Mouse (Mus musculus) left cerebral cortex, adult 9 months (tissue): Measurements from ENCODE around the gene Cavin3.

ENCODE experiments used
- DNase-seq, 2 experiments: peaks; one replicate each; pipeline ENCODE4 v3.0.0; 2022; ENCODE audit warnings: low spot score in 2 of 2

Gene Cavin3

DNA sequence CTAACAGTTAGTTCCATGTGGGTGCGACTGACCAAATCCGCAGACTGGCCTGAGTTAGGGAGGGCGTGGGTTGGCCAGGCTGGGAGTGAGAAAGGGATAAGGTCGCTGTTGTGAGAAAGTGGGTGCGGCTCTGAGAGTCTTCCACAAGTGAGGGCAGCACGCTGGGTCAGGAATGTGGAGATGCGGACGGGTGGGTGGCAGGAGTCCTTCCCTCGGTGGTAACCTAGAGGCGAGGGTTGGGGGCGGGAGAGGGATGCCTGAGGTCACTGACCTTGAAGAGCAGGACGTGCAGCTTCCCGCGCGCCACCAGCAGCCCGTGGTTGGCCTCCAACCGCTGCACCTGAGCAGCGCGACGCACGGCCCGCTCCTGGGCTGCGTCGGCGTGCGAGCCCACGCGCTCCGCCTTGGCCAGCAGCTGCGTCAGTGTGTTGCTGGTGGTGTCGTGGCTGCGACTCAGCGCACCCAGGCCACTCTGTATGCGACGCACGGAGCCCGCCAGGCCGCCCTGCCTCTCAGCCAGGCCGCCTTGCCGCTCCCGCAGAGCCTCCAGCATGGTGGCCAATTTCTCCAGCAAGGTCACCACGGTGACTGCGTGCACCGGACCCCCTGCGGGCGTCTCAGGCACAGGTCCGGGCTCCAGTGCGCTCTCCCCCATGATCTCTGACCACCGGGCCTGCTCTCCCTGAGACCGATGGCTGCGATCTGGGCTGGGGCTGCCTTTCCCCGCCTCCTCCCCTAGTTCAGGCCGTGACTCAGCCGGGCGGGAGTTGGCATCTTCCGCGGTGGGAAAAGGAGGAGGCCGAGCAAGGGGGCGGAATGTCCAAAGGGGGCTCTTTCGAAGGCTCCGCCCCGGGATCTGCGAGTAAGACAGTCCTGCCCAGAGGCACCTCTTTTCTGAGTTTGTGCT, at the start of gene Cavin3:
Gene Cavin3 (minus strand): TSS at position 796 of the 907 bp plus-strand sequence.
- peak in 1 of 2 experiments; percentile 74 for DNase-seq

DNA sequence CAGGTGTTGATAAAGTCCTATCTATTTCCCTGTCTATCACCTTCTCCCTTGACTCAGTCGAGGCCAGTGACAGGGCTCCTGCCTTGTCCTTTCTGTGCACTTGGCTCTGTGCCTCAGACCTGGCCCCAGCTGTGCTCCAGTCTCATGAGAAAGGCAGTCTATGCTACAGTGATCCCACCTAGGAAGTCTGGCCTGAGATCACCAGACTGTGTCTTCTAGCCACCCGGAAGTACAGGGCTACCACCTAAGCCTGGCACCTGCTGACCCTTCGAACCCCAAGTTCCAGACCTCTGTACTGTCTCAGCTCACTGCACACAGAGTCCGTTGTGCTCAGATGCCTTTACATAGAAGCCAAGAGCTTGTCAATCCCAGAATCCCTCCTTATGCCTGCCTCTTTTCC, 46.0 kb upstream of the Cavin3 start:
- DNase-seq, result no peak

DNA sequence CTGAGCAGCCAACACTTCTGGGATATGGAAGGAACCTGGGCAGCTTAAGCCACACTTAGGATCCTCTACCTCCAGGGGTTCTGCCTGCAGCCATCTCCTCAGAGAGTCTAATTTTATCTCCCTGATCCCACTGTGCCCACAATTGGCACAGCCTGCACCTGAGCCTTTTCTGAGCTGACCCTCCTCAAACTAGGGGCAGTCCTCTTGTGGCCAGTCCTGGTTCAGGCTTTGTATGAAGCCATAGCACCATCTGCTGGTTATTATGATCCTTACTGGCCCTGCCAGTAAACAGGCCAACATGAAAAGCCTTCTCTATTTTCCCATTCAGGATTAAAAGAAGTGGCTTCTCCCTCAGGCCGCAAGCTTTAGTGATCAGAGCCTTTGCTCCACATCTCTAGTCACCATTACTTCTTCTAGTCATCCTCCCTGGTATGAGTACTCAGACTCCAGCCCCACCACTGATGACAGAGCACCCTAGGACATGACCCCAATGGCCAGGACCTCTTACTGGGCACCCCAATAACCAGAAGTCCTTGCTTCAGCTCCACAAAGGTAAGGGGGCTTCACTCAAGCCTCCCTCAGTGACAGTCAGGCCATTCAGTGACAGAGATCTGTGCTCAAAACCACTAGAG, 45.3 kb upstream of the Cavin3 start:
- DNase-seq, result peak in 1 of 2 experiments; percentile 63

DNA sequence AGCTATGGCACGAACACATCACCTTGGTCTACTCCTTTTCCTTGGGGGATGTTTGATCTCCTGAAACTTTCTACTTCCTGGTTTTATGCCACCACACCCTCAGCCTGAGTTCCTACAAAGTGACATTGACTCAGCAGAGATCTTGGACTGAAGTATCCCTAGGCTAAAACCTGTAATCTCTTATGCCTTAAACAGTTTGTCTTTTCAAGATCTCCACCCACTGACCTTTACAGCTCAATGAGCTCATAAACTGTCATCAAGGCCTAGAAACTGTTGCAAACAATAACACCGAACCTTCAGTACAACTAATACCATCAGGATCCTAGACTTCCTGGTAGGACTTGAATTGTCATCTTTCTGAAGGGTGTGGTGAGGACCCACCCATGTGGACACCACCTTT, 42.1 kb upstream of the Cavin3 start:
- no peak for DNase-seq

DNA sequence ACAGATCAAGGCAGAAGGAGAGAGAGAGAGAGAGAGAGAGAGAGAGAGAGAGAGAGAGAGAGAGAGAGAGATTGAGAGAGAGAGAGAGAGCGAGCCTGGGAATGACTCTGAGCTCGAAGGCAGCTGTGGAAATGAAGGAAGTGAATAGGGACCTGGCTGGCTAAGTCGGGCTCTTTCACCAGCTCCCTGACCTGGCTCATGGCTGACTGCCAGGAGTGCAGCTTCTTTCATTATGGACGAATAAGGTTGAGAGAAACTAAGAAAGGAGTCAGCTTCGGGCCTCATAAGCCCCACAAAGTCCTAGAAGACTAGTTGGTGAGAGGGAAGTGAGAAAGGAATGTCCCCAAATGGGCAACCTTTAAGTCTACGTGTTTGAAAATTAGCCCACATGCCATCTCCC, 38.1 kb upstream of the Cavin3 start:
- DNase-seq, result no peak

DNA sequence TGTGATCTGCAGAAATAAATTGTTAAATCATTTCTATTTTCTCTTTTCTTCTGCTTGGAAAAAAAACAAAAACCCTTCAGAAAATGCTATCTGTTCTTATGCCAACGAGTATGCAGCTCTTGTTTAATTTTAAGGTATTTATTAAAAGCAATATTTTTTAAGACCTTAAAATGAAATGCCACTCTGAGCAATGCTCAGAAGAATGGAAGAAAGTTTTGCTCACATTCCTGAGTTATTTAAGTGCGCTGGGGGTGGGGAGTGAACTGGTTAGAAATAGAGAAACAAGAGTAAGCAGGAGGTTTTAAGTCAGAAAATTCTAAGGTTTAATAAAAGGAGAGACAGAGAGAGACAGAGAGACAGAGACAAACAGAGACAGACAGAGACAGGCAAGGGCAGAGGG, 37.7 kb upstream of the Cavin3 start:
- peak in 1 of 2 experiments; percentile 55 for DNase-seq

DNA sequence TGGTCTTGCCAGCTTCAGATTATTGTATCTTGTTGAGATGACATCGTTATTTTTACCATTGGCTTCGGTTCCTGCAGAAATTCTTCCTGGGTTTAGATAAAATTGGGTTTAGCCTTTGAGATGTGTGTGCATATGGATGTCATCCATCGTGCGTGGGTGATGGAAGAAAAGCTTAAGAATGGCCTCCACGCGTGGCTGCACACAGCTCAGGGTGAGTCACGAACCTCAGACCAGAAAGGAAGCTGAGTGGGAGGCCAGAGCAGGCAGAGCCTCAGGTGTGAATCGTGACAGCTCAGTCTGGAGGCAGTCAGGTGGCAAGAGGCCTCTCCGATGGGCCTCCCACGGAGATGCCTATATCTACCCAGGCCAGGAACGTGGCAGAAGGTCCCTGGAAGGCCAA, 37.2 kb upstream of the Cavin3 start:
- DNase-seq, result peak; percentile 90 to 94

DNA sequence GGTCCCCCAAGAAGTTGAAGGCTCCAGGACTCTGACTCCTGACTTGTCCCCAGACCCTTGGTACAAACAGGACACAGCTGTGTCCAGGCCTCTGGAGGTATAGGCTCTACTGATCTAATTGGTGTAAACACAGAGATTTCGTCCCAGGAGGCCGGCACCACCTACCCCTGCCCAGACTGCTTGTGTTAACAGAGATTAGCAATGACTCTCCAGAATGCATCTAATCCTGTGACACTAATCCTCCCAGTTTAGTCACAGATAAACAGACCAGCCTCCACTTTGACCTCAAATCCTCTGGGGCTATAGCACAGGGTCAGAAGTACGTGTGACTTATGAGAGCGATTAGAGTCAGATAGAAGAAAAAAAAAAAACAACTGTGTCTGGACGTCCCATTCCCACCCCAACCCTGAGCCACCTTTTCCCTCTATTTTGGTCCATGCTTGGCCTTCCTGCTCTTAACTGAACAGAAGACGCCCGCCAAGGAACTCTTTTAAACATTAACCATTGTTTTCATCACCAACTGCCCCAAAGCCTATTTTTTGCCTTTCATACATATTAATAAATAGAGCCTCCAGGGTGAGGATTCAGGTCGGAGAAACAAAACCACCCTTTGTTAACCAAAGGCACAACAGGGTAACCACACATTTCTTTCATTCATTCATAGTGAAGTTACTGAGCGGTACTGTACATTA, 34.7 kb upstream of the Cavin3 start:
- DNase-seq, result no peak

DNA sequence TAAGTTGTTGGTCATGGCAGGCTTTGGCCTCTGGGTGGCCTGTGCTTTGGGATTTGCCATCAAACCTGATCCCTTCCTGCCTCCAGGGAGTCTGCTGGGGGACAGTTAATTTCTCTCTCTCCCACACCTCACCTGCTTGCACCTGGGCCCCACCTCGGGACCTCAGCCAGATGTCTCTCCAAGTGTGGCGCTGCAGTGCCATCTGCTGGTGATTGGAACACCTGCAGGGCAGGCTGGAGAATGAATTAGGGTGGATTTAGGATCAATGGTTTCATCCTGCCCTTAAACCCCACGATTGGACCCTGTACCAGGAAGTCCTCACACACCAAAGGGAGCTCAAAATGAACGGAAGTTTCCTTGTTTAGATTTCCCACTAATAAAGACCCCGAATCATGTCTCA, 33.1 kb upstream of the Cavin3 start:
- peak; percentile 14 to 62 for DNase-seq

DNA sequence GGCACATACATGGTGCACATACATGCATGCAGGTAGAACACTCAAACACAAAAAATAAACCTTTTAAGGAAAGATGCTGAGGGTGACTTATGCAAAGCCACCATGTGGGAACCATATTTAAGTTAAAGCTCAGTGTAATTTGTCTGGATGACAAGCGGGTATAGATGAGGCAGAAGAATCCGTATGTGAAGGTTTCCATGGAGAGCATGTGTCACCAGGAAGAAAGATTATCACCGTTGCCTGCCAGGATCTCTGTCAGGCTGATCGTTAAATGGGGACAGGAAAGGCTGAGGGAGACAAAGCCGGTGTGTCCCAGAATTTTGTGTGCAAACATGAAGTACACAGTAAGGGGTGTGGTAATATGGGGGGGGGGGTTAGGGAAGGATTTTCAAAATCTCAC, 32.5 kb upstream of the Cavin3 start:
- DNase-seq, result no peak

DNA sequence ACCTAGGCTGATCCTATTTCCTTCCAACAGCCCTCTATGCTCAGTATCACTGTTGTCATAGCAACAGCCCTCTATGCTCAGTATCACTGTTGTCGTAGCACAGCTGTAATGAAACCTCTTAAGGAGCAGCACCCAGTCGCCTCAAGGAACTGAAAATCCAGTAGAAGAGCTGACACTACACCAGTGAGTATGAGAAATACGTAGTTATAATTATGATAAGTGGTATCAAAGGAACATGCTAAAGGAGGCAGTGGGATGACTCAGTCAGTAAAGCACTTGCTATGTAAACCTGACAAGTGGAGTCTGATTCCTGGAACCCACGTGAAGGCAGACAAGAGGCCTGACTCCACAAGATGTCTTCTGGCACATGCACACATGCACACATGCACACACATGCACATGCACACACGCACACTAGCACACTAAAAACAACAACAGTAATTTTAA, 31.8 kb upstream of the Cavin3 start:
- no peak for DNase-seq

DNA sequence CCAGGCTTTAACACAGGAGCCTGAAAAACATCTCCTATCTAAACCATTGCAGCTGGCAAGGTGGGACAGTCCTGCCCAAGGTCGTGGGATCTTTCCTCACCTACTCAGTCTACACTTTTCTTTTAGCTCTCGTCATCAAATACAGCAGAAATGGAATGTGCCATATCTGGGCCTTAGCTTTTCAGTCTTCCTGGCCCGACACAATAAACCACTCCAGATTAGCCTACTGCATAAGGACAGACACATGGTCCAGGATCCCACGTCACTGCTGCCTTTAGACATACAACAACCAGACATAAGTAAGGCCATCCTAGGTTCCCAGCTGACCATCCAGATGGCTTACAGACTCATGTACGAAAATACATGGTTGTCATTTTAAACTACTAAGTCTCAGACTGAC, 28.0 kb upstream of the Cavin3 start:
- DNase-seq, result peak; percentile 19 to 47

DNA sequence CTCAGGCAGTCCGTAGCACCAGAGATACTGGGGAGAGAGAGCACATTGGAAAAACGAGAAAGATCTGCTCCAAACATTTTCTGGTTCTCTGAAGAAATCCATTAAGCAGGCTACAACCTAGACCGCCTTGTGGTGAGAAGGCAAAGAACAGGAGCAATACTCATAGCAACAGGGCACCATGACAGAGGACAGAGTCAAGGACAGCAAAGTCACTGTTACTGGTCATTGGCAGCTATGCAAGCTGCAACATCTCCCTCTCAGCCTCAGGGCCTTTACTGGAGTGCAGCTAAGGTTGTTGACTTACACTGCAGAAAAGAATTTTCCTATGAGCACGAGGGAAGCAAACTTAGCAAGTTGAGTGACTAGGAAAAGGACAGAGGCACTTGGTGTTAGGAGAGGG, 25.2 kb upstream of the Cavin3 start:
- DNase-seq, result no peak

DNA sequence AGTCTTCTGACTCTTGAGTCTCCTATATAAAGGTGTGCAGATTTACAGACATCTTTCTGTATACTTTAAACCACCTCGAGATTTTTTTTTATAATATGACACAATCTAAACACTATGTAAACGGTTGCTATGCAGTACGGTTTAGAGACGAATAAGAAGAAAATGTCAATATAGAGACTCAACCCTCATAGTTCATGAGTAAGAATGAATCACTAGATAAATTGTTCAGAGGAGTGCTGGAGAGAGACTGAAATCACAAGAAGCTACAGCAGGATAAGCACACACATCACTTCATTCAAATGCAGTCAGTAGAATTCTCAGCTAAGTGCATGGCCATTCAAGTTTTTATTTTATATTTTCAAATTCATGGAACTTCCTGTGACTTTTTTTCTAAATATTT, 19.9 kb upstream of the Cavin3 start:
- no peak for DNase-seq

DNA sequence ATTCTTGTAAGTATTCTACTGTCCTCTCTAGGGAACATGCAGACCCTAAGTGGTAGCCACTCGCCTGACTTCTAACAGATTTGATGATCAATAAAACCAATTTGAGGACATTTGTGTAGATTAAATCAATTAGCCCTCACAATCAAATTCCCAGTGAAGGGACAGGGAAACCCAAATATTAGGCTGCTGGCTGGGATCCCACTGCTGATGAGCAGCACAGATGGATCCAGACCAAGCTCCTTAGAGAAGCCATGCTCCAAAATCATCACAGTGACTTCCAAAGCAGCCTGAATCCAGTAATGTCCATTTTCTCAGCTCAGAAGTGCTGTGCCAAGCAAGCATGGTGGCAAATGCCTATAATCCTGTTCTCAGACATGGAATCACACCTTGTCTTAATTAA, 17.6 kb upstream of the Cavin3 start:
- no peak for DNase-seq

DNA sequence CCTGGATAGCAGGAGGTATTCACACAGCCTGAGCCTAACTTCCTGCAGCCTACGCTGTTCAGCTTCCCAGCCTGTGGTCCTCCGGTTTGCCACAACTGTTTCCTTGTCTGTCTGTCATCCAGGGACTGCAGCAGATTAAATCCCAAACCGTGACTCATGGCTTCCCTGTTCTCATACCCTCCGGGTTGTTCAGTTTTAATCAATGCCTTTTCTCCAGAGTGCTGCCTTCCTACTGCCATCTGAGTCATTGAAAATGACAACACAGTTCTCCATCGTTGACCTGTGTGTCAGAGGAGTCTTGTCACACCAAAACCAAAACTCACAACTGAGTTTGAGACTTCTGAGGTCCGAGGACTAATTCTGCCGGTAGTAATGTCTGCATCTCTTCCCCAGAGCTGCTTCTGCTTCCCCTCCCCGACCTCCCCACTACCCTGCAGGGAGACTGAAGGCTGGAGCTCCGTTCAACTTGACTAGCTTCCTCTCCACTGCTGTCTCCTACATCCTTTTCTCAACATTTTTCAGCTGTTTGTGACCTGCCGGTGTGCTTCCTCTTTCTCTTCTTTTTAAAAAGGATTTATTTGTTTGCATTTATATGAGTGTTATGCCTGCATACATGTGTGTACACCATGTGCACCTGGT, 16.9 kb upstream of the Cavin3 start:
- no peak for DNase-seq

DNA sequence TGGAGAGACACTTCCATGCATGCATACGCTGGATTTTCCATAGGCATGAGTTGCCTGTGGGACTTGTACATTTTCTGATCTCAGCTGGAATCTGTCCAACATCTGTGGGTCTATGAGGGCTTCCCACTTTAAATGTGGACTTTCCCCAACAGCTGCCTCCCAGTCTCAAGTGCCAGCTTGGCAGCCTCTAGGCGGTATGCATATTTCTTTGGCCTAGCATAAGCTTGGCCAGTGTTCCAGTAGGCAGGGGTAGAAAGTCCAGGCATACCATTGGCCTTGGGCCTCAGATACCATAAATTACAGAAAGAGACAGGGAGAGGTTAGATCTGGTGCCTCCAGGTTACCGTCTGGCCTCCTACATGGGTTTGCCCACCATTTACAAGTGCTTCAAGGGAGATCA, 15.8 kb upstream of the Cavin3 start:
- DNase-seq, result no peak

DNA sequence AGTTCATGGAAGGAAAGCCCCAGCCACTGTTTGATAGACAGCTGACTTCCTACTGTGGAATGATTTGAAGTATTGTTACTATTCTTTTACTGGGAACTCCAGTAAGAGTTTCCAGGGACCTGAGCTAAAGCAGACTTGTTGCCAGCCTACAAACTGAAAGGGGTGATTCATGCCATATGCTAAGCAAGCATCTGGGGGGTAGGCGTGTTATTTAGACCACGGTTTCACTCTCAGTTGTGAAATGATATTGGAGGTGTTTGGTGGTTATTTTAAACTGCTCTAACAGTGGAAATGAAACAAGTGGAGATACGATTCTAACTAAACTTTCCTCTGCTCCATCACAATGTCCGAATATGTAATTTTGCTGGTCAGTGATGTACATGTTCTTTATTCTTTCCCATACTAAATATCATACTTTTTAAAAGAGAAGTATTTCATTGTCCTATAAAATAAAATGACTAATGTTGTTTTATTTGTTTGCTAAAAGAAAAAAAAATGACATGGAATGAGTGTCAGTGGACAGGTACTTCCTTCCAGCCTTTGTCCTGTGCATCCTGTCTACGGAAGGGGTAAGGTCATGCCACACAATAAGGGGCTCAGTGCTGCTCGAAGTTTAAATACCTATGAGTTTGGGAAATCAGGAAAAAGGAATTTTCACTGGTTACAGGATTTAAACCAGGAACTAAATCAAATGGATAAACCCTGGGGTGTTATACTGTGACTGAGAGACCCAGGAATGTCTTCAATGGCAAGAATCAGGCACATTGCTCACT, 5.2 kb upstream of the Cavin3 start:
- DNase-seq, result peak; percentile 73 to 90

DNA sequence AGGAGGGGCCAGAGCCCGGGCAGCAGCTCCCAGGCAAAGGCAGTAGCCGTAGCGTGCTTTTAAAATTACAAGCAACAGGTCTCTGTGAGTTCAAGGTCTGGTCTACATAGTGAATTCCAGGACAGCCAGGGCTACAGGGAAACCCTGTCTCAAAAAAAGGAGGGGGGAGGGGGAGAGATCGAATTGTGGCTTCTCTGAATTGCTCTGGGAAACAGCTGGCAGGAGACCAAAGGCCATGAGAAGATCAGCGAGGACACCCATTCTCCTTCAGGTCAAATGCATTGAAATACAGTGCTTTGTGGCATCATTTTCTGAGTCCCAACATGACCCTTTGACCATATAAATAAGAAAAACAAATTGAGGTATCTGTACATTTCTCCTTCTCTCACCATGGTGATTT, 2.9 kb upstream of the Cavin3 start:
- DNase-seq, result no peak

DNA sequence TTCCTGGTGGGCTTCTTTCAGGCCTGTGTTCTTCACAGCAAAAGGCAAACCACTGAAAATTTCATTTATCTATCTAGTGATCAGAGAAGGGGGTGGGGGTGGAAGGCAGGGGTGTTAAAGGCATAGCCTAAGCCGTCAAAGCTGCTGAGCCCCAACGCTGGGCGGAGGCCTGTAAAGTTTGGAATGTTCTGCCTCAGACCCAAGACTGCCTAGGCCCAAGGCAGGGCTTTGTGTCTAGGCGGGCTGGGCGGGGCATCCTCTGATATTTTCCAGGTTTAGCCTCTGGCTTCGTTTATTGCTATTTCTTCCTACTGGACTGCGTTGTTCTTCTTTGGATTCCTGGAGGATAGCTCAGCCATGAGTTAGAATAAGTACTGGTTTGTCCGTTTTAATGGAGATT, 326 bp upstream of the Cavin3 start:
- no peak for DNase-seq
